Mouse (Mus musculus): ENCODE data around the gene Acss3.

The Acss3 gene

GRCm38 (mm10) chr10:107011142-107011541 lies 112.3 kb downstream of the Acss3 start:
- peak; percentile 24 for DNase-seq (ENCODE audit: low read depth, low spot score)

- peak; percentile 24 for DNase-seq (ENCODE audit: low read depth, low spot score)
Measured at GRCm38 (mm10) chr10:106998052-106998625, 125.3 kb downstream of the Acss3 start.

GRCm38 (mm10) chr10:106989478-106989877 lies 134.0 kb downstream of the Acss3 start:
- no peak for DNase-seq (ENCODE audit: low read depth, low spot score)

- no peak for DNase-seq (ENCODE audit: low read depth, low spot score)
Measured at GRCm38 (mm10) chr10:106975193-106976141, 148.0 kb downstream of the Acss3 start.

- DNase-seq (ENCODE audit: low read depth, low spot score) = peak; percentile 40
Measured at GRCm38 (mm10) chr10:106959026-106959425, 164.4 kb downstream of the Acss3 start.

GRCm38 (mm10) chr10:106941380-106941779 lies 182.1 kb downstream of the Acss3 start:
- no peak for DNase-seq (ENCODE audit: low read depth, low spot score)

GRCm38 (mm10) chr10:106939441-106939840 lies 184.0 kb downstream of the Acss3 start:
- DNase-seq (ENCODE audit: low read depth, low spot score) = no peak

GRCm38 (mm10) chr10:106938851-106939250 lies 184.6 kb downstream of the Acss3 start:
- DNase-seq (ENCODE audit: low read depth, low spot score) = peak; percentile 46

- no peak for DNase-seq (ENCODE audit: low read depth, low spot score)
Measured at GRCm38 (mm10) chr10:106936996-106937395, 186.5 kb downstream of the Acss3 start.

- peak; percentile 72 for DNase-seq (ENCODE audit: low read depth, low spot score)
Measured at GRCm38 (mm10) chr10:106932571-106933073, 190.8 kb downstream of the Acss3 start.

- DNase-seq (ENCODE audit: low read depth, low spot score) = peak; percentile 20
Measured at GRCm38 (mm10) chr10:106928576-106929332, 194.7 kb downstream of the Acss3 start.

- DNase-seq (ENCODE audit: low read depth, low spot score) = no peak
Measured at GRCm38 (mm10) chr10:106924798-106925197, 198.7 kb downstream of the Acss3 start.

GRCm38 (mm10) chr10:106924334-106924733 lies 199.1 kb downstream of the Acss3 start:
- no peak for DNase-seq (ENCODE audit: low read depth, low spot score)

- peak; percentile 27 for DNase-seq (ENCODE audit: low read depth, low spot score)
Measured at GRCm38 (mm10) chr10:106914822-106915221, 208.6 kb downstream of the Acss3 start.

GRCm38 (mm10) chr10:106914275-106914674 lies 209.2 kb downstream of the Acss3 start:
- no peak for DNase-seq (ENCODE audit: low read depth, low spot score)

GRCm38 (mm10) chr10:106913032-106913431 lies 210.4 kb downstream of the Acss3 start:
- peak; percentile 32 for DNase-seq (ENCODE audit: low read depth, low spot score)

GRCm38 (mm10) chr10:106910108-106910507 lies 213.4 kb downstream of the Acss3 start:
- peak; percentile 51 for DNase-seq (ENCODE audit: low read depth, low spot score)

- DNase-seq (ENCODE audit: low read depth, low spot score) = no peak
Measured at GRCm38 (mm10) chr10:106896351-106896750, 227.1 kb downstream of the Acss3 start.

Data from brain, adult 2 months (tissue).